Mouse (Mus musculus) intestine, embryonic 14.5 days (tissue): ENCODE results near the gene Trdn. TPM values are rescaled to one million over a fixed set of nuclear protein-coding genes. Genes with fewer than 3 reads are reported as not detected.

ENCODE experiments used
- ATAC-seq: fragments of 200-750 bp; cut with Nextera tagmentation; replicated peaks from 2 replicates; pipeline ENCODE4 v1.8.0; 2017; ENCODE audit warnings: low read depth, moderate number of reproducible peaks, moderate TSS enrichment, moderate library complexity; ENCODE audit not compliant: low FRiP score, low TSS enrichment
- DNase-seq: peaks from one replicate; pipeline ENCODE4 v3.0.0-alpha.2; 2018; ENCODE audit warnings: low spot score
- H3K27ac ChIP-seq: fragments of 300-500 bp; sonication (generic); 2 replicates; pipeline ENCODE4 v1.5.1; 2014; ENCODE audit warnings: low read depth, mild to moderate bottlenecking, control low read depth
- H3K27me3 ChIP-seq: fragments of 300-500 bp; sonication (generic); replicated peaks from 2 replicates; pipeline ENCODE4 v1.6.1; 2014; ENCODE audit warnings: low read length, control low read depth; ENCODE audit not compliant: control insufficient read depth, insufficient read depth
- H3K36me3 ChIP-seq: fragments of 300-500 bp; sonication (generic); 2 replicates; pipeline ENCODE4 v1.6.1; 2014; ENCODE audit warnings: low read length, control low read depth; ENCODE audit not compliant: control insufficient read depth, insufficient read depth
- H3K4me1 ChIP-seq: fragments of 300-500 bp; sonication (generic); replicated peaks from 2 replicates; pipeline ENCODE4 v1.6.1; 2014; ENCODE audit warnings: low read length, control low read depth, mixed read lengths; ENCODE audit not compliant: control insufficient read depth, insufficient read depth
- H3K4me2 ChIP-seq: fragments of 300-500 bp; sonication (generic); 2 replicates; pipeline ENCODE4 v1.6.1; 2014; ENCODE audit warnings: low read length
- H3K4me3 ChIP-seq: fragments of 300-500 bp; sonication (generic); 2 replicates; pipeline ENCODE4 v1.5.1; 2014; ENCODE audit warnings: low read depth, low read length, control low read depth, mixed read lengths
- H3K9ac ChIP-seq: fragments of 300-500 bp; sonication (generic); 2 replicates; pipeline ENCODE4 v1.6.1; 2014; ENCODE audit warnings: mild to moderate bottlenecking, low read length
- H3K9me3 ChIP-seq: fragments of 300-500 bp; sonication (generic); 2 replicates; pipeline ENCODE4 v1.6.1; 2016; ENCODE audit warnings: low read length, control low read depth; ENCODE audit not compliant: control insufficient read depth
- WGBS: fragments of 180-500 bp; shearing (Covaris S2); extraction: QIAGEN DNeasy Blood & Tissue Kit; methylation state at CpG from one replicate; pipeline ENCODE4 v1.1.7; 2014; 5-methylcytosine and 5-hydroxymethylcytosine counted together
- polyA plus RNA-seq: library from polyadenylated mRNA; unstranded; fragments of >200 nt; fragmentation: Nextera tagmentation; extraction: Ambion mirVana; gene quantifications from 2 replicates; pipeline ENCODE4 v1.2.1, GENCODE M21; 2014

Gene Trdn
- 0.23 TPM in 1 of 2 replicates, not detected in the other for polyA plus RNA-seq

- H3K27ac ChIP-seq, result no peak within 1 kb of the TSS
- H3K4me2 ChIP-seq, result no peak within 1 kb of the TSS
- H3K27me3 ChIP-seq, result no peaks in the 10 kb centered on the region
- no peaks in the 10 kb centered on the region for H3K9me3 ChIP-seq
- H3K4me1 ChIP-seq, result no peaks in the 10 kb centered on the region
- 83% methylated on average over 1 of the region's 1 CpGs for WGBS
- no peaks in the 10 kb centered on the region for H3K36me3 ChIP-seq
- no peak for DNase-seq
- no peak within 1 kb of the TSS for H3K9ac ChIP-seq
- no peak for ATAC-seq
- no peak within 1 kb of the TSS for H3K4me3 ChIP-seq
Measured at GRCm38 (mm10) chr10:33080254-33080653, at the start of gene Trdn. Gene Trdn, plus strand, starts transcription at chr10:33080554.

GRCm38 (mm10) chr10:33060771-33061170 lies 19.6 kb upstream of the Trdn start:
- H3K4me3 ChIP-seq, result no peak overlapping the region
- no peaks in the 10 kb centered on the region for H3K27me3 ChIP-seq
- H3K36me3 ChIP-seq, result no peaks in the 10 kb centered on the region
- ATAC-seq (no peak), DNase-seq (no peak)
- WGBS, result 88% methylated on average over 1 of the region's 1 CpGs
- no peak overlapping the region for H3K9ac ChIP-seq
- no peak overlapping the region for H3K4me2 ChIP-seq
- no peak overlapping the region for H3K27ac ChIP-seq
- no peaks in the 10 kb centered on the region for H3K9me3 ChIP-seq
- H3K4me1 ChIP-seq, result no peaks in the 10 kb centered on the region

- no peak overlapping the region for H3K27ac ChIP-seq
- no peaks in the 10 kb centered on the region for H3K27me3 ChIP-seq
- no peak overlapping the region for H3K9ac ChIP-seq
- ATAC-seq, result no peak
- H3K4me2 ChIP-seq, result no peak overlapping the region
- no peaks in the 10 kb centered on the region for H3K4me1 ChIP-seq
- DNase-seq, result no peak
- H3K9me3 ChIP-seq, result no peaks in the 10 kb centered on the region
- no peaks in the 10 kb centered on the region for H3K36me3 ChIP-seq
- no peak overlapping the region for H3K4me3 ChIP-seq
- 91% methylated on average over 1 of the region's 1 CpGs for WGBS
Measured at GRCm38 (mm10) chr10:33065566-33065965, 14.8 kb upstream of the Trdn start.

- Histone ChIP-seq H3K27me3 (no peaks in the 10 kb centered on the region), H3K4me1 (no peaks in the 10 kb centered on the region), H3K4me2 (no peak overlapping the region), H3K27ac (no peak overlapping the region), H3K9ac (no peak overlapping the region), H3K9me3 (no peaks in the 10 kb centered on the region), H3K36me3 (no peaks in the 10 kb centered on the region), H3K4me3 (no peak overlapping the region)
- WGBS, result 65% methylated on average over 3 of the region's 3 CpGs
- ATAC-seq, result no peak
- DNase-seq, result no peak
Measured at GRCm38 (mm10) chr10:33073126-33073525, 7.2 kb upstream of the Trdn start.

GRCm38 (mm10) chr10:33082151-33082844 lies 1.9 kb downstream of the Trdn start:
- Histone ChIP-seq H3K27me3 (no peaks in the 10 kb centered on the region), H3K4me2 (no peak overlapping the region), H3K27ac (no peak overlapping the region), H3K36me3 (no peaks in the 10 kb centered on the region), H3K4me1 (no peaks in the 10 kb centered on the region), H3K4me3 (no peak overlapping the region), H3K9ac (no peak overlapping the region), H3K9me3 (no peaks in the 10 kb centered on the region)
- 67% methylated on average over 2 of the region's 2 CpGs for WGBS
- DNase-seq (no peak), ATAC-seq (no peak)

GRCm38 (mm10) chr10:33082961-33083626 lies 2.7 kb downstream of the Trdn start:
- Histone ChIP-seq H3K27me3 (no peaks in the 10 kb centered on the region), H3K27ac (no peak overlapping the region), H3K4me1 (no peaks in the 10 kb centered on the region), H3K4me2 (no peak overlapping the region), H3K4me3 (no peak overlapping the region), H3K9ac (no peak overlapping the region), H3K9me3 (no peaks in the 10 kb centered on the region), H3K36me3 (no peaks in the 10 kb centered on the region)
- no peak for ATAC-seq
- WGBS, result 95% methylated on average over 1 of the region's 1 CpGs
- no peak for DNase-seq

DNA sequence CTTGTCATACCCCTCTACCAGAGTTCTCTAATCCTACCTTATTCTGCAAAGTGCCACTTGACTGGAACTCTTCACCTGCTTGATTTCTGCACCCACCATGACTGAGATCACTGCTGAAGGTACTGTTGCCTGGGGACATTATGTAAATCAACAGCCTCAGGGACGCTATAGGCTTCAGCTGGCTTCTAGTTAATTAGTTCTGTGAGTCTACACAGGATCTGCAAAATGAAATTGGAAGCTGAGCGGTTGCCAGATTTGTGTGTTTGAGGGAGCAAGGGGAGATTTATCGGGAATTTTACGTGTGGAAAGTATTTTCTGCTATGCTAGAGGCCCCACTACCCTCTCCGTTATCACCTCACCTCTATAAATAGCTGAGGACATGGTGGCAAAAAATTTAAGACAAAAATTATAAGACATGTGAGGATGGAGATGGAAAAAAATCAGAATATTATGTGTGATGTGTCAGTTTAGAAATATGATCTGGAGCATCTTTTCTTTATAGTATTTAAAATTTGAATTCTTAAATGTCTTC lies 3.3 kb downstream of the Trdn start:
- H3K36me3 ChIP-seq, result no peaks in the 10 kb centered on the region
- WGBS, result 78% methylated on average over 5 of the region's 5 CpGs
- H3K9ac ChIP-seq, result no peak overlapping the region
- H3K27me3 ChIP-seq, result no peaks in the 10 kb centered on the region
- no peaks in the 10 kb centered on the region for H3K9me3 ChIP-seq
- H3K27ac ChIP-seq, result no peak overlapping the region
- H3K4me2 ChIP-seq, result no peak overlapping the region
- DNase-seq (no peak), ATAC-seq (no peak)
- H3K4me1 ChIP-seq, result no peaks in the 10 kb centered on the region
- H3K4me3 ChIP-seq, result no peak overlapping the region

- Histone ChIP-seq H3K27me3 (no peaks in the 10 kb centered on the region), H3K4me2 (no peak overlapping the region), H3K4me3 (no peak overlapping the region), H3K9ac (no peak overlapping the region), H3K4me1 (no peaks in the 10 kb centered on the region), H3K36me3 (no peaks in the 10 kb centered on the region), H3K27ac (no peak overlapping the region), H3K9me3 (no peaks in the 10 kb centered on the region)
- ATAC-seq, result no peak
- DNase-seq, result no peak
Measured at GRCm38 (mm10) chr10:33088403-33088802, 8.0 kb downstream of the Trdn start.

DNA sequence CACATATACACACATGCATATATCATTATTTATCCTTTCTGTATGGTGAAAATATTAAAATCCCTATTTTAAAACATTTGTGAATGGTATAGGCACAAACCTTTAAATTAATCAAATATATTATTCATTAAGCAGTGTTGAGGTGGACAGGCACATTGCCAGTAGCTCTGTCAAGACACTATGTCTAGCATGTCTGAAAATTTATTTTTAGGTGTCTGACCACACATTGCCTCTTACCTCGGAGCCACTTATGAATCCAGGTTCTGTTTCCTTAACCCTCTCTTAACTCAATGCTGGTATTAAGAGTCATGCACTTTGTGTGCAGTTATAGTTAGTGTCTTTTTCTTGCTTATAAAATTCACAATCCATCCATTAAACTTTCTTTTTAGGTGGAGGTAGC lies 12.0 kb downstream of the Trdn start:
- no peak overlapping the region for H3K9ac ChIP-seq
- DNase-seq, result no peak
- ATAC-seq, result no peak
- H3K27ac ChIP-seq, result no peak overlapping the region
- H3K27me3 ChIP-seq, result no peaks in the 10 kb centered on the region
- H3K4me1 ChIP-seq, result no peaks in the 10 kb centered on the region
- H3K36me3 ChIP-seq, result no peaks in the 10 kb centered on the region
- 58% methylated on average over 1 of the region's 1 CpGs for WGBS
- H3K9me3 ChIP-seq, result no peaks in the 10 kb centered on the region
- H3K4me3 ChIP-seq, result no peak overlapping the region
- no peak overlapping the region for H3K4me2 ChIP-seq
